Mouse (Mus musculus) G1E (cell line): ENCODE measurements around the gene Rest. TPM values are rescaled to one million over a fixed set of nuclear protein-coding genes. Genes with fewer than 3 reads are reported as not detected.

Source experiments
- ATAC-seq: 2 replicates; pipeline ENCODE4 v1.8.0; 2016; ENCODE audit warnings: mild to moderate bottlenecking; ENCODE audit not compliant: insufficient number of reproducible peaks, poor library complexity, low FRiP score, severe bottlenecking; ENCODE audit errors: extremely low read depth
- DNase-seq: peaks from one replicate; pipeline ENCODE4 v3.0.0; 2012; ENCODE audit warnings: low spot score
- H3K27me3 ChIP-seq: 2 replicates; pipeline ENCODE4 v1.6.1; 2012; ENCODE audit warnings: mild to moderate bottlenecking, low read length, inconsistent platforms; ENCODE audit not compliant: insufficient read depth
- H3K36me3 ChIP-seq: replicated peaks from 2 replicates; pipeline ENCODE3; 2012; ENCODE audit warnings: mild to moderate bottlenecking, inconsistent platforms
- H3K4me1 ChIP-seq: 2 replicates; pipeline ENCODE4 v1.6.1; 2012; ENCODE audit warnings: low read depth, low read length, inconsistent platforms, mixed read lengths; ENCODE audit not compliant: insufficient read depth
- H3K4me3 ChIP-seq: 2 replicates; pipeline ENCODE4 v1.5.1; 2012; ENCODE audit warnings: low read depth, mild to moderate bottlenecking, inconsistent platforms, low read length, moderate library complexity, mixed read lengths
- H3K9me3 ChIP-seq: replicated peaks from 2 replicates; pipeline ENCODE4 v1.6.1; 2012; ENCODE audit warnings: inconsistent platforms
- CTCF ChIP-seq: IDR thresholded peaks from 2 replicates; pipeline ENCODE4 v1.5.1; 2012; ENCODE audit warnings: low read depth, low read length, inconsistent platforms, mixed read lengths
- GATA1 ChIP-seq: IDR thresholded peaks from 2 replicates; pipeline ENCODE4 v1.6.1; 2012; ENCODE audit warnings: borderline replicate concordance, low read length, inconsistent platforms, mixed read lengths
- GATA2 ChIP-seq: IDR thresholded peaks from 2 replicates; pipeline ENCODE4 v1.6.1; 2012; ENCODE audit warnings: low read depth, low read length, inconsistent platforms, borderline replicate concordance
- POLR2AphosphoS5 ChIP-seq: IDR thresholded peaks from 2 replicates; pipeline ENCODE4 v1.6.1; 2012; ENCODE audit warnings: low read depth, low read length, inconsistent platforms; ENCODE audit not compliant: insufficient replicate concordance
- TAL1 ChIP-seq: conservative IDR thresholded peaks from 2 replicates; pipeline ENCODE4 v1.6.1; 2012; ENCODE audit warnings: low read depth, low read length, inconsistent platforms, mixed read lengths
- polyA plus RNA-seq: library from polyadenylated mRNA; stranded (reverse); fragments of >175 nt; gene quantifications from 2 replicates; pipeline ENCODE4 v1.2.3, GENCODE M21; 2012
- total RNA-seq, 2 experiments: library from RNA; stranded (forward) in 1 of 2; stranded (reverse) in 1 of 2; fragments of 200-1000 nt in 1 of 2; fragments of >200 nt in 1 of 2; fragmentation: Nextera tagmentation in 1 of 2; gene quantifications; 2 replicates each; pipeline ENCODE4 v1.2.3; 2014 to 2017

Gene Rest
- total and polyA plus RNA-seq, 3 experiments = 8.3 to 52.1 (median 48.9) TPM

DNA sequence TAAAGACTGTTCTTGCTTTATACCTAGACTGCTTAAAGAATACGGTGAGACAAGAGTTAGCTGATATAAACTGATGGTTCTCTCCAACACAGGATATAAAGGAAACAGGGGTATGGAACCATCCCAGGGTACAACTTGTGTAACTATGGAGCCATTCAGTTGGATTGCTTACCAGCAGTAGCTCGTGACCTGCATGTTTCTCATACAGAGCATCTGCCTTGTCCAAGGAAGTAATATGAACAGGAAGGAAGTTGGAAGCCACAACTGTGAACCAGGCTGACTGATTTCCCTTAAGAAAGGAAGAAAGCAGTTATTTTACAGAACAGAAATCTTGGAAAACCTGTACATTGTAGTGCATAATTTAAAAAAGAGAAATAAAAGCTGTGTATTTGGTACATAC lies 34.2 kb downstream of the Rest start:
- ATAC-seq (no peak), DNase-seq (no peak)
- H3K9me3 ChIP-seq = no peaks in the 10 kb centered on the region
- TF ChIP-seq CTCF (no peak), TAL1 (no peak), GATA2 (no peak)
- H3K27me3 ChIP-seq = no peaks in the 10 kb centered on the region
- H3K4me1 ChIP-seq = peaks cover 1% of the 10 kb centered on the region; the same call in 1 of the 2 replicates
- peaks cover 84% of the 10 kb centered on the region for H3K36me3 ChIP-seq
- H3K4me3 ChIP-seq = no peak overlapping the region

DNA sequence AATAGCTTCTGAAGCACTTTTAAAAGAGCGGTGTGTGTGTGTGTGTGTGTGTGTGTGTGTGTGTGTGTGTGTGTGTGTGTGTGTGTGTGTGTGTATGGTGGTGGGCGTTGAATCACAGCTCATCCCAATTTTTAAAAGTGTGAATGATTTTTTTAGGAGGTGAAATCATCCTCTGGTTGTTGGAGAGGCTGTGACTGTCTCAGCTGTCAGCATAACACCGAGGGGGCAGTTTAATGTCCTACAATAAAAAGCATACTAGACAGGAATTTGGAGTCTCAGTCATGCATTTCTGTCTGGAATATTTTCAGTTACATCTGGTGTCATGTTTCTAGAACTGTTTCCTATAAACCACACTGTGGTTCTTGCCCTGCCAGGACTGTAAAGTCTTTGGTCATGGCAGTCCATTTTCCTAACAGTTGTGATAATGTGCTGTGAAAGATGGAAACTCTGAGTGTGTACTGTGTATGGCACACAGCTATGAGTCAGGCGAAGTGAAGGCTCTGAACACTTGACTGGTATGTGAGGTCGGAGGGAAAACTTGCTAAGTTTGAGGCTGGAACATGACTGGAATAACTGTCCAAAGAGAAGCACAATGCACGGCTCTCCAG lies 36.1 kb downstream of the Rest start:
- Histone ChIP-seq H3K4me3 (no peak overlapping the region), H3K9me3 (no peaks in the 10 kb centered on the region), H3K27me3 (no peaks in the 10 kb centered on the region), H3K4me1 (peaks cover 3% of the 10 kb centered on the region; the same call in 1 of the 2 replicates), H3K36me3 (peaks cover 85% of the 10 kb centered on the region)
- TF ChIP-seq POLR2AphosphoS5 (no peak), CTCF (no peak), TAL1 (no peak), GATA2 (no peak), GATA1 (no peak)
- no peak for DNase-seq
- ATAC-seq = no peak

DNA sequence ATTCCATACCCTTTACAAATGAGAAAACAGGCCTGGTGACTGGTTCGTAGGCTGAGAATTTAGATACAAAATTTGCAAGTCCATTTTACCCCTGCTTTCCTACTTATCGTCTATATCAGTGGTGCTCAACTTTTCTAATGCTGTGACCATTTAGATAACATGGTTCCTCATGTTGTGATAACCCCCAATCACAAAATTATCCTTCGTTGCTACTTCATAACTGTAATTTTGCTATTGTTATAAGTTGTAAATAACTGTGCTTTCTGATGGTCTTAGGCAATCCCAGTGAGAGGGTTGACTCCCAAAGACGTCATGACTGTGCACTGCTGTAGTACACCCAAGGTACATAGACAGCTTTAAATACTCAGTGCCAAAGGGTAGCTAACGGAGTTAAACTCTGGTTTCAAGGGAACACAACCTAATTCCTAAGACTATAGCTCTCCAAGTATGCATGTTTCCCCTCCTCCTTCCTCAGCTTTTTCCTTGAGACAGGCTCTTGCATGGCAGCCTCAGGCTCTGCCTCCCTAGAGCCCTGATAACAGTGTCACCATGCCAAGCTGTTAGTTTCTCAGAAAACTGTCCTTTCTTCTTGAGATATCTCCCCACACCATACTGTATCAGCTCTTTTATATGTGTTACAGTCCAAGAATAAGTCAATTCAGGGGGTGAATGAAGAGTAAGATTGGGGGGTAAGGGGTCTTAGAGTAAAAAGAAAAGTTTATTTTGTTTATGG lies 42.7 kb downstream of the Rest start:
- TF ChIP-seq GATA1 (no peak), TAL1 (no peak)
- Histone ChIP-seq H3K9me3 (no peaks in the 10 kb centered on the region), H3K36me3 (peaks cover 55% of the 10 kb centered on the region), H3K4me1 (peaks cover 35% of the 10 kb centered on the region), H3K4me3 (peak overlapping the region; percentile 98), H3K27me3 (no peaks in the 10 kb centered on the region)
- DNase-seq (no peak), ATAC-seq (no peak)

DNA sequence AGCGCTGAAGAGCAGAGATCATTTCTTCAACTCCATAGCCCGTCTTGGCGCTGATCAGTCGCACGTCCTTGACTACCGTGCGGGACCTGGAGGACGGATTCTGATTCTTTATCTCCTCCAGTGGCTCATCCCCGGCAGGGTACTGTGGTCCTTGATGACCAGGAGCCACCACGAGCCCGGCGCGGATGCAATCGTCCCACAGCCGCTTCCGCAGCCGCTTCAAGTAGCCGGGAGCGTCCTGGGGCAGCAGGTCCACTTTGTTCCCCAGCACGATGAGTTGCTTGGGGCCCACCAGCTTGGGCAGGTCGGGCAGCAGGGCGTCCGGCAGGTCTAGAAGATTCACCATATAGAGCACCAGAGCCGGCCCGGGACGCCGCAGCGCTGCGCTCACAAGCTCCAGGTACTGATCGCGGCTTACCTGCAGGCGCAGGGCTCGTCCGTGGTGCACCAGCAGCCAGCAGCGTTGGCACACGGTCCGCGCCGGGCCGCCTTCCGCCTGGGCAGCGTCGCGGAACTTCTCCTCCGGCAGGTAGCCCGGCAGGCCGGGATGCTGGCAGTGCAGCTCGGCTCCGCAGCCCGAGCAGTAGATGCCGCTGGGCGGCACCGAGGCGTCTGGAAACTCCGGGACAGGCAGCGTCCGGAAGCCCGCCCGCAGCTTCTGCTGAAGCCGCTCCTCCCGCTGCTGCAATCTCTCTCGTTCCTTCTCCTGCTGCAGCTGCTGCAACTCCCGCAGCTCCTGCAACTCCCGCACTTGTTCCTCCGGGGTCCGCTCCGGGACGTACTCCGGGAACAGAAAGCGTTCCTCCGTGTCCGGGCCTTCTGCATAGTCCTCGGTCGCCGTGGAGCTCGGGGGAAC lies 44.0 kb downstream of the Rest start:
- peak; percentile 48 for DNase-seq
- no peaks in the 10 kb centered on the region for H3K27me3 ChIP-seq
- H3K9me3 ChIP-seq = no peaks in the 10 kb centered on the region
- no peak for TF ChIP-seq CTCF
- TF ChIP-seq POLR2AphosphoS5 = no peak
- H3K36me3 ChIP-seq = peaks cover 60% of the 10 kb centered on the region
- peak overlapping the region; percentile 98 for H3K4me3 ChIP-seq
- ATAC-seq = no peak
- H3K4me1 ChIP-seq = peaks cover 38% of the 10 kb centered on the region

DNA sequence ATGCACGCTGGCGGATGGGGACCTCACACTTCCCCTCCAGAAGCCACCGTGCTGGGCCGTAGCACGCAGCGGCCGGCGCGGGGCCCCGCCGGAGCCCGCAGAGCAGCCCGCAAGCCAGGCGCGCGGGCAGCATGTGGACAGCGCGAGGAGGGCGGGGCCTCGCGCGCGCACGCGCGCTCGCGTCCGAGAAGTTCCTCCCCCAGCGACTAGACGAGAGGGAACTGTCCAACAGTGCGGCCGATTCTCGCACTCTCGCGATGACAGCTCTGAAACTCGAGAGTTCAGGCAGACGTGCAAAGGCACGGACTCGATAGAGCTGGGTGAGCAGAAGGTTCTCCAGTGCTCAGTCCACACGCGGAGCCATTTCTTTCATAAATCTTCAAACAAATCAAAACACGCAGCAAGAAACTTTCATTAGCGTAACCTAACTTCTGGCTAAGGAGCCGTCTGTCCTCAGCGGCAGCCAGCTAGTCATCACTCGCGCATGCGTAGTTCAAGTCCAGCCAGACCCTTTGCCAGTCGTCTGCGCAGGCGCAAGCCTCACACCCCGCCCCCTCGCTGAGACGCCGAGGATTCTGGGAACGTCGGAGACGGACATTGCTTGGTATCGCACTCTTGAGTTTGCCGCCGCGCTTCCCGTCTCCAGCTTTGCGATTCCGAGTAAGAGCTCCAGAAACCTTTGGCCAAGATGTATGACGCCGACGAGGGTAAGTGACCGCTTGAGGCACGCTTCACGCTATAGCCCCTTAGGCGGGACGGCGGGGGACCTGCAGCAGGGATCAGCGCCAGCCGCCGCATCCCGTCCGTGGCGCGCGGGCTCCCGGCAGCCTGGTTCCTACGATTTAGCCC lies 44.9 kb downstream of the Rest start, which contains the start of the genes Noa1 and Polr2b:
Gene Noa1 (minus strand): TSS at position 161 of the 849 bp plus-strand sequence.
Gene Polr2b (plus strand): TSS at position 224 of the 849 bp plus-strand sequence.
- H3K4me3 ChIP-seq = peak within 1 kb of the TSS; percentile 98
- H3K4me1 ChIP-seq = peaks cover 35% of the 10 kb centered on the region
- TF ChIP-seq GATA1 (no peak), POLR2AphosphoS5 (no peak), GATA2 (no peak), CTCF (no peak), TAL1 (no peak)
- H3K9me3 ChIP-seq = no peaks in the 10 kb centered on the region
- peak; percentile 89 for DNase-seq
- H3K27me3 ChIP-seq = no peaks in the 10 kb centered on the region
- peaks cover 58% of the 10 kb centered on the region for H3K36me3 ChIP-seq
- ATAC-seq = peak; percentile 82

DNA sequence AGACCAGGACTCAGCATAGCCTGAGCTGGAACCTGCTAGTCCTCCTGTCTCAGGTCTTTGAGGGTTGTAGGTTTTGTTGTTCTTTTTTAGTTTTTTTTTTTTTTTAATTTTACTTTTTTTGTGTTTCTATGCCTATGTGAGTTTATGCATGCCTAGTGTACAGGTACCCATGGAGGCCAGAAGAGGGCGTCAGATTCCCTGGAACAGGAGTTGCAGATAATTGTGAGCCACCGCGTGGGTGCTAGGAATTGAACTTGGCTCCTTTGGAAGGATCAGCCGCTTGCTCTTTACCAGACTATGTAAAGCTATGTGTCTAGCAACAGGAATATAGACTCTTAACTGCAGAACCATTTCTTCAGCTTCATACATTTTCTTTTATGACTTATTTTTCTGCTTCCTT lies 48.9 kb downstream of the Rest start:
- DNase-seq (no peak), ATAC-seq (no peak)
- TF ChIP-seq CTCF (no peak), GATA2 (no peak), POLR2AphosphoS5 (no peak), GATA1 (no peak), TAL1 (no peak)
- no peak overlapping the region for H3K4me3 ChIP-seq
- no peaks in the 10 kb centered on the region for H3K9me3 ChIP-seq
- peaks cover 16% of the 10 kb centered on the region for H3K4me1 ChIP-seq
- H3K27me3 ChIP-seq = no peaks in the 10 kb centered on the region
- H3K36me3 ChIP-seq = peaks cover 65% of the 10 kb centered on the region
